Mouse (Mus musculus) heart, postnatal 36 days (tissue): ENCODE measurements at regions not wholly inside any gene's neighbourhood (a gene's known extent, or its start where the extent isn't known, plus 50 kb on each side); places are given as distances from the start of the nearest gene placed in this dataset.
"Not testable (repeated sequence)": the region's sequence is repeated elsewhere in the genome, so short reads cannot be mapped to it uniquely, and the experiment has no call there.

ENCODE experiments used
- DNase-seq, 2 experiments: peaks; one replicate each; pipeline ENCODE4 v3.0.0; 2021 to 2022
- intact Hi-C: fragments of 180-260 bp; cut with DNase I; formaldehyde crosslinking; loops from one replicate; pipeline ENCODE4 v1.15.1; 2025

- intact Hi-C loops = no loop called here
- no peak for DNase-seq
Observed at GRCm38 (mm10) chrX:93888480-93888879, 56.5 kb upstream of the Pdk3 start.

- intact Hi-C loops = loop anchor here (1.0 kb wide), 1 partner anchor 820 kb away; no protein-coding TSS in a partner anchor
Observed at GRCm38 (mm10) chrX:93888966-93889365, 57.0 kb upstream of the Pdk3 start.

GRCm38 (mm10) chrX:93889394-93890042, 57.5 kb upstream of the Pdk3 start:
- intact Hi-C loops = loop anchor here (1.0 to 2.0 kb wide), 2 partner anchors 97 to 820 kb away; no protein-coding TSS in a partner anchor
- peak; percentile 71 to 80 for DNase-seq

More at GRCm38 (mm10) chrX:93888966-93889365, 57.0 kb upstream of the Pdk3 start:
- DNase-seq = no peak

- no peak for DNase-seq
- intact Hi-C loops = no loop called here
Observed at GRCm38 (mm10) chrX:93896838-93897820, 65.1 kb upstream of the Pdk3 start.

GRCm38 (mm10) chrX:93903209-93903608, 65.2 kb upstream of the AU015836 start:
- DNase-seq = no peak
- intact Hi-C loops = no loop called here

- DNase-seq = no peak
- intact Hi-C loops = no loop called here
Observed at GRCm38 (mm10) chrX:93905531-93905930, 62.9 kb upstream of the AU015836 start.

- intact Hi-C loops = loop anchor here (5.0 kb wide), 1 partner anchor 121 kb away; no protein-coding TSS in a partner anchor
- DNase-seq = peak; percentile 33 to 46
Observed at GRCm38 (mm10) chrX:93911087-93911840, 57.2 kb upstream of the AU015836 start.

GRCm38 (mm10) chrX:93915548-93915947, 52.9 kb upstream of the AU015836 start:
- intact Hi-C loops = no loop called here
- DNase-seq = no peak

GRCm38 (mm10) chrX:93917367-93917766, 51.1 kb upstream of the AU015836 start:
- DNase-seq, intact Hi-C loops: not testable (repeated sequence)
